Mouse (Mus musculus) left cerebral cortex, postnatal 4 days (tissue): ENCODE results near the gene Ubxn10. TPM values are rescaled to one million over a fixed set of nuclear protein-coding genes. Genes with fewer than 3 reads are reported as not detected.

Experiments used
- DNase-seq: peaks from one replicate; pipeline ENCODE4 v3.0.0-alpha.2; 2022
- intact Hi-C: fragments of 180-260 bp; cut with DNase I; formaldehyde crosslinking; loops from one replicate; pipeline ENCODE4 v1.15.1; 2025
- total RNA-seq, 2 experiments: library from RNA; stranded (reverse); gene quantifications; 2 replicates each; pipeline ENCODE4 v1.2.3; 2021

Gene Ubxn10
- 1 to 10 TPM; 1.4 to 1.7 TPM for total RNA-seq

DNA sequence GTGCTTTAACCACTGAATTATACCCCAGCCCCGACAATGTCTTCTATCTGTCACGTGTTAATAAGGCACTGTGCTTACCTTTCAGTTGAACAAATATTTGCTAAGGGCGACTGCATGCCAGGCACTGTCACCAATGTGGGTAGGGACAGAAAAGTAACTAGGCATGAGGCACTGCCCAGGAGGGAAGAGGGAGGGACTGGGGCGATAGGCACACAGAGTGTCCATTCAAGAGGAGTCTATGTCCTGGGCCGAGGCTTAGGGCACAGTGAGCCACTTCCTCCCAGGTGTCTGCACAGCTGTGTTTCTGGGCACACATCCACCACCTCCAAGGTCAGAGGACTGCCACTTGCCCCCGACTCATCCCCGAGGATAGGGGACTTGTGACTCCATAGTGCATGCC is at the start of gene Ubxn10:
TSS of gene Ubxn10 (minus strand) at position 137 of the 400 bp plus-strand sequence.
- intact Hi-C loops: no loop called here
- no peak for DNase-seq

DNA sequence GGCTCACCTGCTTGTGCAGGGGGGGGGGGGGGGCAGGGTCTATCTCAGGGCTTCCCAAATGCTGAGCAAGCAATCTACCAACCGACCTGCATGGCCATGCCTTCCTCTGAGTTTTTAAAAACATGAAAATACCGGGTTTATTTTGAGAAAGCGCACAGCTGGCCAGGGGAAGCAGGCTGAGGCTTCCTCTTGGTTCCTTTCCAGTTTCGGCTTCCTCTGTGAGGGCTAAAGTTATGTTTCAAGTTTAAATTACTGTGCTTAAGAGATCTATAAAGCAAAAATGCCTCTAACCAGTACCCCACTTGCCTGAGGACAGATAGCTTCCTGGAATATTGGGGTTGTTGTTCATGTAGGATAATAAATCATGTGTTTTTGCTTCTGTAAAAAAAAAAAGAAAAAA is 49.2 kb upstream of the Ubxn10 start:
- no peak for DNase-seq
- intact Hi-C loops: no loop called here

DNA sequence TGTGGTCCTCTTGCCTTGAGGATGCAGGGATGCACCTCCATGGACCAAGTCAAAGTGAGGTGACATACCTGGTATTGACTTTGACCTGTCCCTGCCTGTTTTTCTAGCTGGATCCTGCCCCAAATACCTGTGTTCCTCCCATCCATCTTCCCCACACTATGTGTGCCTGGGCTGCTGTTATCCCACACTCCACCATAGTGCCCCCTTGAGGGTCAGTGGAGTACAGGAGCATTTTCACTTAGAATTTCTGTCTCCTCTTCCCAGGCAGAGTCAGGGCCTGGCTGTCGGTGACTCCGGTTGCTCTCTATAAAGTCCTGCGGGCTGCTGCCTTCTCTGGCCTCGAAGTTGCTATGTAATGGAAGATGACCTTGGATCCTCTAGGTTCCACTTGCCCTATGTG is 48.8 kb upstream of the Ubxn10 start:
- DNase-seq: no peak
- intact Hi-C loops: no loop called here

DNA sequence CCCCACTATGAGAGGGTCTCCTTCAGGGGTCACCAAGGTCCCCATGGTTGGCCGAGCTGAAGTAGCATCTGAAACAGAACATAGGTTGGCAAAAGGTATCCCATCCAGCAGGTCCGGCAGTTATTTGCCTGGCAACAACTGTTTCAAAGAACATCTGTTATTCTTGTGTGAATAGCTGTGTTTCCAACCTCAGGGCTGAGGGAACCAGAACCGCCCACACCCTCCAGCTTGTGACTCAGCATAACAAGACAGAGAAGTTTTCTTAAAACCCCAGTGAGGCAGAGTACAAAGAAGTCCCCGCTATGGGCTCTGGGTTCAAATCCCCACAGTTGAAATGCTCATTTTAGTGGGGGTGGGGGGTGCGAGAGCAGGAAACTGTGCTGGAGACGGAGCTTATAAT is 45.1 kb upstream of the Ubxn10 start:
- intact Hi-C loops: no loop called here
- no peak for DNase-seq

DNA sequence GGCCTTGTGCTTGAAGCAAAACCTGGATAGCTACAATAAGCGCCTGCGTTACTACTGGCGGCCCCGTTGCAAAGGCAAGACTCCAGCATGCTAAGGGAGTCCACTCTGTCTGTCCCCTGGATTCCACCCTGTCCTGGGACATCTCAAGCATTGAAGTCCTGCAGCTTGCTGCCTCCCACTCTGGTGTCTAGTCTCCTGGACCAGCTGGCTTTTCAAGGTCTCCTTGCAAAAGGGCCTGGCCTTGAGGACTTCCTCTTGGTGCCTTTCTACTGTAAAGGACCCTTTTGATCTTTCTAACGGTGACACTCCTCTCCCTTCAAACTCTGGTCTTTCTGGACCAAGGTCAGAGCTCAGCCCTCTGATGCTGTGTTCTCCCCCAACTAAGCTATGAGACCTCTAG is 43.3 kb upstream of the Ubxn10 start:
- no peak for DNase-seq
- intact Hi-C loops: no loop called here

DNA sequence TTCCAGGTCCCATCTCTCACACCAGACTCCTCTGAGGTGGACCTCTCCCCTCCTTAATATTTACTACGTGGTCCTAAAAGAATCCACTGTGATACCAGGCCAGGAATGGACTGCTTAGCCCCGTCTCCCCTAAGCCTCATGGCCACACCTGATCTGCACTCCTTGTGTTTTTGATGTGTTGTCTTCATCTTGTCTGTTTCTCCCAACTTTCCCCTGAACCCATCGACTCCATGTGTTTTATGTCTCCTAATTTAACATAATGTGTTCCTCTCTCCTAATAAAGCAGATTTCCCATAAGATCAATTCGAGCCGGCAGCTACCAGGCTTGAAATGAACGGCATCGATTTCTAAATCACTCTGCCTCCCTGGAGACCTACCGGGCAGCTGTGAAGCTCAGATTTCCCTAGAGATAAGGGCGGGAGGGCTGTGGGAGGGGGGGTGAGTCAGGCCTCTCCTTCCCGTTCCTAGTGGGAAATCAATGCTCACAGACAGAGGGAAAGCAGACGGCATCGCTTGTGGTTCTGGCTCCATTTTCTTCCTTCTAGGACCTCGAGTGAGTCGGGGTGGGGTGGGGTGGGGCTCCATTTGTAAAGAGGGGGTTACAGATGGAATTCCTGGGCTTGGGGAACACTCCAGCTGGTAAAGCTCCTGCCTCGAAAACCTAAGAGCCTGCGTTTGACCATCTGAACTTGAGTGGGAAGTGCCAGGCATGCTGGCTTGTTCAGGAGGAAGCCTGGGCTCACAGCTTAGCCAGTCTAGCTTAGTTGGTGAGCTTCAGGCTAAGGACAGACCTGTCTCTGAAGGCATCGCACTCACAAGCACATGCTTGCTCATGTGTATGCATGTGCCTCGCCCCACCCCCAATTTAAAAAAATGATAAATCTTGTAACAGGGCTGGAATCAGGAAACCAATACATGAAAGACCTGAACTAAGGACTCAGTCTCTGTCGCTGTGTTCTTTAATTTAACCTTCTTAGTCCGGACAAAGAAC is 40.7 kb upstream of the Ubxn10 start:
- DNase-seq: no peak
- intact Hi-C loops: no loop called here

DNA sequence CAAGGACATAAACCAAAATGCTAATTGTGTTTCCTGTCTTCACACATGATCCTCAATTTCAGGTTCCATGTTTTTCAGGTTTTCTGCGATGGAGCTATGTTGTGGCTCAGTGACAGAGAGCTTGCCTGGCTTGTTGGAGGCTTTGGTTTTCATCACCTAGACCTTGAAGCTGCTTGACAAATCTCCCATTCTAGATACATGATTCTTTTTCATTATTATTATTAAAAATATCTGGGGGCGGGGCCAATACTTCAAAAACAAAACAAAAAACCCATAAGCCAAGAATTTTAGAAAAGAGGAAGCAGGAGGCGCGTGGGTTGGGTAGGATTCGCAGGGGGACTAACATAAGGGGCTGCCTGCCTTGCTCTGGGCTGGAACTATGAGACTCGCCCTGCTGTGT is 38.5 kb upstream of the Ubxn10 start, which contains the start of gene Pla2g2d:
TSS of gene Pla2g2d (plus strand) at position 301 of the 400 bp plus-strand sequence.
- no peak for DNase-seq

DNA sequence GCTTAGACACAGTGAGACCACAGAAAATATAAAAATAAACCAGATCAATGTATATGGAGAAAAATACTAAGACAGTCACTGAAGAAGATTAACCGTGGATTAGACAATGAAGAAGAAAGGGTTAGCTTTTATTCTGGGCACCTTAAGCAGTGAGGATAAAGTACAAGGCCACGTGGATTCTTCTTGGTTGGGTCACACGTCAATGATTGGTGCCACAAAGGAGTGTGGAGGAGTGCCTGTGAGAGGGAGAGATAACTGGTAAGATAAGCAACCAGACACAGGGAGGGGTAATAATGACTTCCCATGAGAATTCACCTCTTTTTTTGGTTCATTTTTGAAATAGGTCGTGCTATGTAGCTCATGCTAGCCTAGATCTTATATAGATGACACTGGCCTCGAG is 35.4 kb upstream of the Ubxn10 start:
- DNase-seq: no peak
- intact Hi-C loops: no loop called here

More for the DNA sequence above, 38.5 kb upstream of the Ubxn10 start, which contains the start of gene Pla2g2d:
- intact Hi-C loops: no loop called here

DNA sequence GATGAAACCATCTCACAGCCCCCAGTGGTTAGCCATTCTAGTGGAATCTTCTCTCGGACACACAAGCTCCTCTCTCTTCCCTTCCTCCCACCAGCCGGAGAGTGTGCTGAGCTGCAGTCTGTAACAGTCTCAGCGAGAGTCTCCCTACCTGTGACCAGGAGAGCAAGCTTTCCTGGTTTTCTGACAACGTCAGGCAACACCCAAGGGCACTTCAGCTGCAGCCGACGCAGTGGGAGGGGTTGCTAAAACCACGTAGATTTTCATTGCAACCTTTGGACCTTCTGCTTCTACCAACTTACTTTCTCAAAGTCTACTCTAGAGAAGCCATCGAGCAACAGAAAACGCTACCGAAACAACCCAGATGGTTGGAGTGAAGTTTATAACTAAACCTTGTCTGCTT is 35.0 kb upstream of the Ubxn10 start:
- intact Hi-C loops: no loop called here

DNA sequence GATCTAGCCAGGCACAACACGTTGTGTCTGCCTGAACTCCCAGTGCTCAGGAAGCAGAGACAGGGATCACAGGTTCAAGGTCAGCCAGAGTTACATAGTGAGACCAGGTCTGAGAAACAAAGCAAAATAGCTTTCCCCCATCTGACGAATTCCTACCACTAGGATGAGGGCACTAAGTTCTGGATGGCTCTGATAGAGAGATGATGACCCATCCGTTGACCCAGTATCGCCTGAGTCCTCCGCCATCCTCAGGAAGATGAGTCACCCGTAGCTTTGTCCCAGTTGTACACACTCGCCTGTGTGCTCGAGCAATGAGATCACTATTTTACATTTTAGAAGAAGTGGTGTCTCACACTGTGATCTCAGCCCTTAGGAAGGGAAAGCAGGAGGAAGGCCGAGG is 25.3 kb upstream of the Ubxn10 start:
- intact Hi-C loops: no loop called here
- no peak for DNase-seq

More for the DNA sequence above, 35.0 kb upstream of the Ubxn10 start:
- DNase-seq: no peak

DNA sequence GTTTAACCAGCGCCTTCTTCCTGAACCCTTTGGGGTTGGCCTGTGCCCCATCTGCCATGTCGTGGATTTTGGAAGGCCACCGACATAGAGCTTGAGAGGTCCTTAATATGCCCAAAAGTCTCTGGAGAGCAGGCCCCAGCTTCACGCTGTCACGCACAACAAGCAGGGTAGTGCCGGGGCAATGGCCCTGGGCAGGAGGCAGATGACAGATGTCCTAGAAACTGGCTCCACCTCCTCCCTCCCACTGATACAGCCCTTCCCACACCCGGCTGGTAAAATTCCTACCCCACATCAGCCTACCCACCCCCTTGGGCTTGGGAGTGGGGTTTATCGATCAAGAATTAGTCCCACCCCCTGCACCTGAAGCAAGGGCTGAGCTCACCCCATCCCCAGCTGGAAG is 20.4 kb upstream of the Ubxn10 start, which contains the start of gene Pla2g2f:
TSS of gene Pla2g2f (minus strand) at position 211 of the 400 bp plus-strand sequence.
- intact Hi-C loops: no loop called here
- DNase-seq: no peak

DNA sequence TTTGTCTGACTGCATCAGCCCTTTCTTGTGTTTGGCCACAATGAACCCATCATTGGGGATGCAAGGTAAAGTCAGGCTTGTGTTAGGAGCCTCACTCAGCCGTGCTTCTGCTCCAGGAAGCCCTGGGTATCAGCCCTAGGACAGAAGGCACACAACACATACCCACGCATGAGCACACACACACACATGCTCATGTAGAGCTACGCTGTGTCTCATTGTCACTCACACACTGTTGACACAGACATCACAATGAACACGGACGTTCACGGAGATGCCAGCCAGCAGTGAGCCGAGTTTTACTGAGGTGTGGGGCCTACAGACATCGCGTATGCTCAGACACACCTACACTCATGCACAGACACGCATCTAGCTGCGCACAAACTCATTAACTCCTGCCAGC is 19.0 kb upstream of the Ubxn10 start:
- intact Hi-C loops: no loop called here
- no peak for DNase-seq

DNA sequence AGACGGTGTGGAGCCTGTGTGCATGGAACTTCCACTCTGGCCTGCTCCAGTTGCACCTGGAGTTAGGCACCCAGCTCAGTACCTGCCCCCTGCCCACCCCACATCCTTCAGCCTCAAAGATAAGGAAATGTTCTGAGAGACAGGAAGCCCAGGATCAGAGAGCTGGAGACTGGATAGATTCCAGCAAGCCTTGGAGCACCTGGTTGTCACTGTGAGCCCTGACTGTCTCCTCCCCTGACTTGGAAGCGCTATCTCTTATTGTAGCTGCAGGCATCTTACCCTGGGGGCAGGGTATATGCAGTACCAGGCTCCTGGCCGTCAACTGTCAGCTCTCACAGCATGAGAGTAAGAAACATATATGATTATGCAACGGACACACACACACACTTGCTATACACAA is 18.5 kb upstream of the Ubxn10 start:
- DNase-seq: no peak
- intact Hi-C loops: no loop called here

DNA sequence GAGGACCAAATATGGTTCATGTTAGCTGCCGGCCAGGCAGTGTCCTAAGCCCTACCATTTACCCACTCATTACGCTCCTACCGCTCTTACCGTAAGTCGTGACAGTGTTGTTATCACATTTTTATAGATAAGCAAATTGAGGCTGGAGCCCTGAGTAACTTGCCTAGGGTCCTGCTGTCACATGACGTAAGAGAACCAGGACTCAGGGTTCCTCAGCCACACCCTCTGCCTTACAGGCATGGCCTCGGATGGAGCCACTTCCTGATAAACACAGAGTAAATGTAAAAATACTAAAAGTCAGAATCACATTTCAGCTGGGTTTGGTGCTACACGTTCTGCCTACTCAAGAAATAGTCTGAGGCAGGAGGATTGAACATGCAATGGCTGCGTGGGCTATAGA is 17.5 kb upstream of the Ubxn10 start:
- intact Hi-C loops: no loop called here
- no peak for DNase-seq

DNA sequence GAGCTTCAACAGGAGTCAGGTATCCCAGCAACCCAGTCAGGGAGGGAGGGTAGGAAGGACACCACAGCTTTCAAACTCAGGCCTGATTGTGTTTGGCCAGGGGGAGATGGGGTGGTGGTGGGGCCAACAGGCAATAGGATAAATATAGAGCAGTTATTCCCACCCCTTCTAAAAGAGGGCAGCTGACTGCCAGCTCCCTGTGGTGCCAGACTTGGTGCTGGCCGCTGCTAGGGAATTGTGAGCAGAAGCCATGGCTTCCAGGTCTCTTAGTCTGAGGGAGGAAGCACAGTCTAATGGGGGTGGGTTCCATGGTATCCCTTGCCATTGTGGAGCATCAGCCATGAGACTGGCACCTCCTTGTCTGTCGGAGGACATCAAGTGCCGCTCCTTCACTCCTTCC is 16.6 kb upstream of the Ubxn10 start:
- DNase-seq: no peak
- intact Hi-C loops: no loop called here

DNA sequence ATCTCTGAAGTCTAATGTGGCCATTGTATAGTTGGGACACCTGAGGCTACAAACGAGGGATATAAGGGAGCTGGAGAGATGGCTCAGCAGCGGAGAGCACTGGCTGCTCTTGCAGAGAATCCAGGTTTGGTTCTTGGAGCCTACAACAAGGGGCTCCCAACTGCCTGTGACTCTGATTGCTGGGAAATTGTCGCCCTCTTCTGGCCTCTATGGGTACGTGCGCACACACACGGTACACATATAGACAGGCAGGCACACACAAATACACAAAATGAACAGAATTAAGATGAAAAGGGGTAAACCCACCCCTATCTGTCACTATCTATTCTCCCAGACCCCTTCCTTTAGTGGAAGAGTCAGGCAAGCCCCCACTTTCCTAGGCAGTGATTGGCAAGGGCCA is 15.6 kb upstream of the Ubxn10 start:
- intact Hi-C loops: no loop called here
- no peak for DNase-seq

DNA sequence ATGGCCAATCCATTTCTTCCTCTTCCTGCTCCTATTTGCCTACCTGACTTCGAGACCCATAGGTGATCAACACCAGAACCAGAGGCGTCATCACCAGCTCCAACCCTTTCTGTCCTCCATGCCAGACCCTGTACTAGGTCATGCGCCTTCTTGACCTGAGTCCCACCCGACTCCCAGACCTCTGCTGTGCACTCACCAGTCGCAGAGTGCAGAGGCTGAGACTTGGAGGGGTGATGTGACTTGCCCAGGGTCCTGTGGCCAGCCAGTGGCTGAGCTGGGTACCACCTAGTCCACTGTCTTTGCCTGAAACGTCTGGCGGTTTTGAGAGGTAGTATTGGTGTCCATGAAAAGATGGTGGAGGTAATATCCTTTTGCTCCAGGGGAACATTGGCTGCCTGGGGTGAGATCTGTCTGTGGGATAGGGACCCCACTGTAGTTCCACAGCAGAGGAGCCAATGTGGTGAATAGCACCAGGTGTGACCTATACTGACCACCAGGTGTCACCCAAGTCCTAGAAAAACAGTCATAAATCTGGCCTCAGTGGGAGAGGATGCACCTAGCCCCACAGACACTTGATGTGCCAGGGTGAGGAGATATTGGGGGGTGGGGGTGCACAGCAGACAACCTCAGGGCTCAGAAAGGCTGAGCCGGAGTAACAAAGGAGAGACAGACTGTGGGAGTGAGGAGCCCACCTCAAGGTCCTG is 11.6 kb upstream of the Ubxn10 start:
- intact Hi-C loops: no loop called here
- peak; percentile 52 for DNase-seq

DNA sequence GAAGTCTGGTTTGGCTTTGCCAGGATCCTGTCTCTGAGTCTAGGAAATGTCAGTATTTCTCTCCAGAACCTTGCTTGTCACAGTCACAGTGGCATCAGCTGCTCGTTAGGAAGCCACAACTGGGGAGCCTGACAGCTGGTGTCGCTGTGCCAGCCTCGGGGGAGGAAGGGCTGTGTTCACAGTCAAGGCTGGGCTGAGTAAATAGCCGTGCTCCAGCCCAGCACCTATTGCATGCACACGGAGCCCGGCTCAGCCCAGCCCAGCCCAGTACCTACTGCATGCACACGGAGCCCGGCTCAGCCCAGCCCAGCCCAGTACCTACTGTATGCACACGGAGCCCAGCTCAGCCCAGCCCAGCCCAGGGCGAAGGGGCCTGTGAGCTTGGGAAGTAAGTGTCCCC is 10.9 kb upstream of the Ubxn10 start:
- no peak for DNase-seq
- intact Hi-C loops: loop anchor here (2.0 kb wide), 1 partner anchor 103 kb away; no protein-coding TSS in a partner anchor

DNA sequence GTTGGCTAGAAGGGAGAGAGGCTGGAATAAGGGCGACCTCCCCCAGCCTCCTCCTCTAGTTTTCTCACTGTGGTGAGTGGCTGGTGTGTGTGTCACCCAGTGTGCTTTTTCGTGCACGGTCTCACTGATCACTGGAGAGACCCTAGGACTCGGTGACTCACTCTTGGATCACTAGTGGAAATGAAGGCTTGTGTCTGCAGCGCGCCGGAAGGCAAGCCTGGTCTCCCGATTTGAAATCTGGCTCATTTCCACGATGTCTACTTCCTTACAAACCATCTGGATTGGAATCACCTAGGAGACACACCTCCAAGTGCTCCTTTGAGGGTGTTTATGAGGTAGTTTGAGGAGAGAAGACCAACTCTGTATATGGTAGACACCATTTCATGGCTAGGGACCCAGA is 9.9 kb upstream of the Ubxn10 start:
- intact Hi-C loops: loop anchor here (2.0 kb wide), 1 partner anchor 104 kb away; no protein-coding TSS in a partner anchor
- DNase-seq: no peak

DNA sequence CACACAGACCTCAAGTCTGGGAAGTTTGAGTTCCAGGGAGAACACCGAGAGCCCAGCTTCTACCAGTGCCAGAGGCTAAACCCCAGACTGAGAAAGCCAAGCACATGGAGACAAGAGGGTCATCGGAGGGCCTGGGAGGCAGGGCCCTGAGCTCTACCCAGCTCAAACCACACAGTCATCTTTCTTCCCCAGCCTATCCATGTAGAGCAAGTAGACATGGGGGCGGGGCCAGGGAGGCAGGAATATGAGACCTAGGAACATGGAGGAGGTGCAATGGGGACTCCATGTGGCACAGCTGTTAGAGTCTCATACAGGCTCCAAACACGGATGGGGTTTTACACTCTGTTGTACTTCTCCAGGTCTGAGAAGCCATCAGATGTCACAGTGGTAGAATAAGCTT is 8.9 kb upstream of the Ubxn10 start:
- DNase-seq: no peak
- intact Hi-C loops: loop anchor here (2.0 kb wide), 1 partner anchor 105 kb away; no protein-coding TSS in a partner anchor

DNA sequence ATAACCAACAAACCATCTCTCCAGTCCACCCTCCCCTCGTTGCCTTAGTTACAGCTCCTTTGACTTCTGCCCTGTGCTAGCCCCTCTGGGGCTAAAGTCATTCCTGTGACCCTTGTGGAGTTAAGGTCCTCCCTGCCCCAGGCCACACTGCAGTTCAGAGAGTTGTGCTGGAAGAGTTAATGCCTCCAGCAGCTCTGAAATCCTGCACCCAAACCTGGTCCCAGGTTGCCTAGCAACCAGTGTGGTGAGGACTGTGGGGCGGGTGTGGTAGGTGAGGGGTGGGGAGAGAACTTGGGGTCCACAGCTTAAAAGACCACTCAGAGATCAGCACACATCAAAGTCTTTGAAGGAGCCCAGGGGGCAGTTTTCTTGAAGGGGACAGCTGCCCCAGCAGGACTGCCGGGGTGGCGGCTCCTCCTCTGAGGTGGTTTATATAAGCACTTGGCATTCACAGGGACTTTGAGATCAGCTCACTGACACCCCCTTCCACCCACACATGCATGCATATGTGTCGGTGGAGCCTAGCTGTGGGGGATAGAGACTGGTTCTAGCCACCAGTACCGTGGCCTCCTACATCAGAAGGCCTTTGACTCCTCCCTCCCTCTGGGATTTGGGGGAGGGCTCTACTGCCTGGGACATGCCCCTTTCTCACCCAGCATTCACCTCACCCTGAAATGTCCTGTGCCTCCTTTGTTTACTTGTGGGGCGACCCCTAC is 2.3 kb upstream of the Ubxn10 start:
- intact Hi-C loops: no loop called here
- DNase-seq: no peak
